Mouse (Mus musculus) retina, adult 2 months (tissue): Measurements from ENCODE around the gene Mtif3.

Experiments
- DNase-seq: peaks from one replicate; pipeline ENCODE4 v3.0.0-alpha.2; 2012; ENCODE audit warnings: low read depth, low spot score

Gene Mtif3

DNA sequence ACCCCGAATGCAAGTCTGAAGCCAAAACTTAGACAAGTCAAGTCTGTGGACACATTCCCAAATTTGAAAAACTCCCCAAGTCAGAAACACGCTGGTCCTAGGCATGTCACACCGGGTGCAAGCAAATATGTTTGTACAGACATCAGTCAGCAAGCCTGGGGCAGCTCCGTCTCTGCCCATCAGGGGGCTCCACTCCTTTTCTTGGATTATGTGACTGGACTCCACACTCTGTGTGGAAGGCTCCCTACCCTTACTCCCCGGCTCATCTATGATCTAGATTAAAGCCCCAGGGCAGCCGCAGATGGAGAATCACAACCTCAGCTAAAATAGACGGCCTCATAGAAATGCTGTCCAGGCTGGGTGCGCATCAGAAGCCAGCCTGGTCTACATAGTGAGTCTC, 47.3 kb downstream of the Mtif3 start:
- DNase-seq = no peak

DNA sequence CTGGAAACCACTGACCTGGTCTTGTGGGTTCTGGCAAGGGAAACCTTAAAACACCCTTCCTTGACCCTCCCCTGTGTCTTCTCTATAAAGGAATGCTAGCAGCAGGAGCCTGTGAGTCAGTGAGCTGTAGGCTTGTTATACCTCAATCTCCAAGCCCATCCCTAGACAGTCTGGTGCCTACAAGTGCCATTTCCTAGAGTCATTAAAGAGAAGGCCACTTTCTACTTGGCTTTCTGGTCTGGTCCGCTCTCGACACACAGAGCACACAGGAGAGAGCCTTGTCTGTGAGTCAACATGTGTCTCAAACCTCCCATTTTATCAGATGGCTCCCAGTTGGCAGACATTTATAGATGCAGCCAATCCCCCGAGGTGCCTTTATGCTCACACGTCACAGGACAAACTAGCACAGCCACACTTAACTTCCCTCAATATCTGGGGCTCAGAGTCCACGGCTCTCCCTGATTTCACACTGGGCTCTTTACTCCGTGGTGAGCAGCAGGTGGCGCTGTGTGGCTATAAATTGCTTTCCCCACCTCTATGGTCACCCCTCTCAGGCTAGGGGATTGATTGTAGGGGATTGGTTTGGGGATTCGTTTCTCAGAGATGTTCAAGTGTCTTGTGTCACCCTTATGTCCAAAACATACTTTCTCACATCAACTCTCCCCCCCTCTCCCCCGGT, 49.4 kb downstream of the Mtif3 start:
- peak; percentile 33 for DNase-seq

DNA sequence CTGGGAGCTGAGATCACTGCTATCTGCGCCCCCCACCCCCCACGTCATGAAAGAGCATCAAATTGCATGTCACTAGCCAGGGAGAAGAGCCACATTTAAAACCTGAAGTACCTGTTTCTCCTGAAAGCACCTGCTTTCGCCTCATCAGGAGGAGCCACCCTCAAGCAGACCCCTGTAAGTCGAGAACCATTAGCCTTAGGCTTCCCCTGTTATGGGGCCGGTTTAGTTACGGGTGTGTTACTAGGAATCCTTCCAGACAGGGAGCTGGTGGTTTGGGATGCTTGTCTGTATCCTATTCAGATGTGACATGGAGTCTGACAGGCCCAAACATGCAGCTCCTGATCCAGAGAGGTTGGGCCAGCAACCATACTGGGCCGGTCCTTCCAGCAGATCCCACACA, 50.2 kb downstream of the Mtif3 start:
- no peak for DNase-seq

DNA sequence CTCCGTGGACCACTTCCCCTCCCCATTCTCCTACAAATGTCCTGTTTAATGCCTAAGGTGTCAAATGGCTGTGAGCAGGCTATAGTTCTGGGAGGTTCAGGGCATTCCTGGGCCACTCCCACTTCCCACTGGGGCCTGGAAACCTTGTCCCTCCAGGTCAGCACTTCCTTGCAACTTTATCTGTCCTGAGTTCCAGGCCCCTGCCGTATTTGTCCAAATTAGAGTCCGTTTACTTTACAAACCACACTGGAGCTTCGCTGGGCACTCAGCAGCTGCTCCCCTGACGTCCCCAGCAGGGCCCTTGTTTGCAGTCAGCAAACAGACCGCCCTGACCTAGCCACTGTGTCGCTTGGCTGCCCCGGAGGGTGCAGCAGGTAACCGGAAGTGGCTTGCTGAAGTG, 51.4 kb downstream of the Mtif3 start:
- no peak for DNase-seq

DNA sequence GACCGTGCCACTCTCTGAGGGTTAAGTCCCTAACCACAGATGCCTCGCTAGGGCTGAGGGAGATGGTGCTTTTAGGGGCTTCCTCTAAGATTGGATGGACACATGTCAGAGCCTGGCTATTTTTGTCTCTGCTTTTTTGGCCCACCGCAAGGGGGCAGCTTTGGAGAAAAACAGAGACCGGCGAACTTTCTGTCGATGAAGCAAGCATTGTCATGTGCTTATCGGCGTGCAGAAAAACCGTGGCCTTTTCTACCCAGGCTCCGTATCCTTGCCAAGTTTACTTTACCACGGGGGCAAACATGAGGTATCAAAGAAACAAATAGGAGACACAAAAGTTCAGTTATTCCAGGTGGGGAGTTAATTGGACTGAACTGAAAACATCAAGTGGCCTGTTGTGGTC, 55.0 kb downstream of the Mtif3 start:
- DNase-seq = no peak

DNA sequence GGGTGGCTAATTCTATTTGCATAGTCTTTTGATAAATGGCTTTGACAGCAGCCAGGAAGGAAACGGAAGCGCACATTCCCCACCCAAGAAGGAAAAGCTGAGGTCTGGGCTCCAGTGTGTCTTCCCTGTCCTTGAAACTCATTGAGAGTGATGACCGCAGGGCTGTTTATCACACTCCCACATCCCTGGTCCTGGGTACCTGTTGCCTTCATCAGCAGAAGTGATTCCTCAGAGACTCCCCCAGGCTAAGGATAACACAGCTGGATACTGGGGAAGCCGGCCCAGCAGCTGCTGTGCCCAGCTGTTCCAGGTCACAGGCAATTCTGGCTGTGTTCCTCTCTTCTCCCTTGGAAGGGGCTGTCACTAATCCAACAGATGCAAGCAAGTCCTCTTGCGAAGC, 56.1 kb downstream of the Mtif3 start:
- DNase-seq = no peak

DNA sequence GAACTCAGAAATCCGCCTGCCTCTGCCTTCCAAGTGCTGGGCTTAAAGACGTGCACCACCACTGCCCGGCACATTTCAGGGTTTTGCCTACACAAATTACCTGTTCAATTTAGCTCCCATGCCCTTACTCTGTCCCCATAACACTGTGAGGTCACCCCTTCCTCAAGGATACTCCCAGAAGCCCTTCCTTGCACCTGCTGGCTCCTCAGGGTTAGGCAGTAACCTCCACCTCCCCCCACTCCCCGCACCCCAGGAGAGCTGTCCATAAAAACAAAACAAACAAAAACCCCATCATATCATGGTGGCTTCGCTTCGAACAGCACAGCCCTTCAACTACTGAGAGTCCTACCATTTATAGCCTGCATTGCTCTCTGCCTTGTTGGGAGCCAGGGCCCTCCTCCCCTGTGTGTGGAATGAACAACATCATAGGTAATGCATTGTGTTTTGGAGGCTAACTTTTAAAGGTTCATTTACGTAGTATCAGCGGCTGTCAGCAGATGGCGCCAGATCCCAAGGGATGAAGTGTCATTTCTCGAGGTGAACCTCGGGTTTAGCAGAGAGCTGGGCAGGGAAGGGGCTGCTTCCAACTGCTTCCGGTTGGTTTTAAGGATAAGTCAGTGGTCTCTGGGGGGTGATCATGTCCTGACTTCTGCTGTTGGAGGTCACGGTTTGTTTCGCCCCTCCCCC, 58.0 kb downstream of the Mtif3 start:
- DNase-seq = peak; percentile 45

DNA sequence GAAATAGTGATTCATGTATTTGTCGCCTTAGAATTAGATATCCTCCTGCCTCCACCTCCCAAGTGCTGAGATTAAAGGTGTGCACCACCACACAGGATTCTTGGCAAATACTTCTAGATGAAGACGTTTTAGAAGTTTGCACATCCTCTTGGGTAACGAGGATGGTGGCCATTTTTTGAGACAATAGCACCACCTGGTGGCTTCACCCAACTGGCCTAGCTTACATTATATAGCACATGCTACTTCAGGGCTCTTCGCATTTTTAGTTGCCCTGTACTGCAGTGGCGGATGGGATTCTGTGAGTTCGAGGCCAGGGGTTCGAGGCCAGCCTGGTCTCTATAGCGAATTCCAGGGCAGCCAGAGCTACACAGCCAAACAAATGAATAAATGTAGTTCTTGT, 59.2 kb downstream of the Mtif3 start:
- DNase-seq = peak; percentile 49
